Mouse (Mus musculus): ENCODE measurements around the gene Cmip.

DNA sequence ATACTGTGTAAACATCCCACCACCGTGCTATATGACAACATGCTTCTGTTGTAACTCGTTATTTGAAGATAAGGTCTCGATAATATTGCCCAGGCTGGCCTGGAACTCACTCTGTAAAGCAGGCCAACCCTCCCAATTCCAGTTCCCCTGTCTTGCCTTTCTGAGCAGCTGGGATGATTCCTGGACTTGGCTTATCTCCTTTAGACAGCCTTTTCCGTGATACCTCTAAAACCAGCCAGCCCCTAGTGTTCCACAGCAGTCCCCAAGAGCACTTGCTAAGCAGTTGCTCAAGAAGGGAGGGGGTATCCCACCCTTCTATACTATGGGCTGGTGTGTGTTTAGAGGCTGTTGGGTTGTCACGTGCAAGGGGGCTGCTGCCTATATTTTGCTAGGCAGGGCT, 165.0 kb downstream of the Cmip start:
- TF ChIP-seq CTCF (IDR thresholded peaks at IDR 0.05; ENCODE audit: borderline replicate concordance, insufficient read depth, low read length) (no peak), POLR2A (IDR thresholded peaks at IDR 0.05; ENCODE audit: low read depth, low read length) (no peak)
